Mouse (Mus musculus): ENCODE data around the gene Rabgap1l. TPM values are rescaled to one million over a fixed set of nuclear protein-coding genes. Genes with fewer than 3 reads are reported as not detected.
"Not testable (repeated sequence)": the region's sequence is repeated elsewhere in the genome, so short reads cannot be mapped to it uniquely, and the experiment has no call there.

Rabgap1l gene
- polyA plus RNA-seq, 1 experiment = 37.1 TPM

- Histone ChIP-seq H3K4me3 (ENCODE audit: low read depth, low read length) (no peak overlapping the region), H3K36me3 (ENCODE audit: control insufficient read depth, insufficient read depth, low read length, poor library complexity, severe bottlenecking) (no peaks in the 10 kb centered on the region), H3K4me1 (ENCODE audit: control insufficient read depth, insufficient read depth, low read length) (no peaks in the 10 kb centered on the region), H3K27ac (ENCODE audit: insufficient read depth, low read length) (no peak overlapping the region), H3K9ac (ENCODE audit: low read depth, poor library complexity, severe bottlenecking) (no peak overlapping the region), H3K27me3 (ENCODE audit: control insufficient read depth, insufficient read depth, low read length, poor library complexity, severe bottlenecking) (no peaks in the 10 kb centered on the region), H3K9me3 (replicated peaks; ENCODE audit: control insufficient read depth, insufficient read depth, low read length, poor library complexity, severe bottlenecking) (no peaks in the 10 kb centered on the region)
- TF ChIP-seq CTCF (IDR thresholded peaks at IDR 0.05; ENCODE audit: low read depth, low read length) = no peak
- no peak for TF ChIP-seq POLR2A (IDR thresholded peaks at IDR 0.05; ENCODE audit: insufficient read depth, low read length)
- TF ChIP-seq EP300 (IDR thresholded peaks at IDR 0.05; ENCODE audit: insufficient read depth, low read depth, low read length) = no peak
Measured at GRCm38 (mm10) chr1:160618201-160618600, 174.8 kb downstream of the Rabgap1l start.

DNA sequence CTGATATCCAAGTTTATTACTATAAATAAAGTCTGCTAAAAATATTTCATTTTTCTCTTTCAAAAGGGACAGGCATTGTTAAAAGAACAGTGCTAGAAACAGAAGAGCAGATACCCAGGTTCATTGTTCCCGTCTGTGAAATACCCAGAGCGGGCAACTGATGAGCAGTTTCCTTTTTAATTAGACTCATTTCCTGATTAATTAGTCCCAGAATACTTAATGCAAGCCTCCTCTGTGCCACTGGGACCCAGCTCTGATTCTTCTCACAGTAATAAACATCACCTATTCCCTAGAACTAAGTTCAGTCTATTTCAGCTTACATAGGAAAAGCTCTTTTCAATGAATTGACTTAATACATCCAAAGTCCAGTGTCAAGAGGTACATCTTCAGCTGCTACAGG, 186.6 kb downstream of the Rabgap1l start:
- H3K9me3 ChIP-seq (replicated peaks; ENCODE audit: control insufficient read depth, insufficient read depth, low read length, poor library complexity, severe bottlenecking) = no peaks in the 10 kb centered on the region
- no peaks in the 10 kb centered on the region for H3K4me1 ChIP-seq (ENCODE audit: control insufficient read depth, insufficient read depth, low read length)
- no peaks in the 10 kb centered on the region for H3K27me3 ChIP-seq (ENCODE audit: control insufficient read depth, insufficient read depth, low read length, poor library complexity, severe bottlenecking)
- TF ChIP-seq CTCF (IDR thresholded peaks at IDR 0.05; ENCODE audit: low read depth, low read length) (no peak), POLR2A (IDR thresholded peaks at IDR 0.05; ENCODE audit: insufficient read depth, low read length) (no peak), EP300 (IDR thresholded peaks at IDR 0.05; ENCODE audit: insufficient read depth, low read depth, low read length) (no peak)
- H3K36me3 ChIP-seq (ENCODE audit: control insufficient read depth, insufficient read depth, low read length, poor library complexity, severe bottlenecking) = no peaks in the 10 kb centered on the region
- H3K9ac ChIP-seq (ENCODE audit: low read depth, poor library complexity, severe bottlenecking) = no peak overlapping the region
- no peak overlapping the region for H3K4me3 ChIP-seq (ENCODE audit: low read depth, low read length)
- H3K27ac ChIP-seq (ENCODE audit: insufficient read depth, low read length) = no peak overlapping the region

- not testable (repeated sequence) for H3K27me3 ChIP-seq (ENCODE audit: control insufficient read depth, insufficient read depth, low read length, poor library complexity, severe bottlenecking); H3K9me3 ChIP-seq (replicated peaks; ENCODE audit: control insufficient read depth, insufficient read depth, low read length, poor library complexity, severe bottlenecking); H3K36me3 ChIP-seq (ENCODE audit: control insufficient read depth, insufficient read depth, low read length, poor library complexity, severe bottlenecking); H3K4me1 ChIP-seq (ENCODE audit: control insufficient read depth, insufficient read depth, low read length); H3K27ac ChIP-seq (ENCODE audit: insufficient read depth, low read length); H3K9ac ChIP-seq (ENCODE audit: low read depth, poor library complexity, severe bottlenecking); H3K4me3 ChIP-seq (ENCODE audit: low read depth, low read length)
Measured at GRCm38 (mm10) chr1:160603312-160603711, 189.7 kb downstream of the Rabgap1l start.

GRCm38 (mm10) chr1:160597369-160597768, 195.6 kb downstream of the Rabgap1l start:
- no peaks in the 10 kb centered on the region for H3K9me3 ChIP-seq (replicated peaks; ENCODE audit: control insufficient read depth, insufficient read depth, low read length, poor library complexity, severe bottlenecking)
- no peaks in the 10 kb centered on the region for H3K27me3 ChIP-seq (ENCODE audit: control insufficient read depth, insufficient read depth, low read length, poor library complexity, severe bottlenecking)
- H3K27ac ChIP-seq (ENCODE audit: insufficient read depth, low read length) = no peak overlapping the region
- no peak overlapping the region for H3K4me3 ChIP-seq (ENCODE audit: low read depth, low read length)
- no peaks in the 10 kb centered on the region for H3K36me3 ChIP-seq (ENCODE audit: control insufficient read depth, insufficient read depth, low read length, poor library complexity, severe bottlenecking)
- TF ChIP-seq CTCF (IDR thresholded peaks at IDR 0.05; ENCODE audit: low read depth, low read length) (no peak), EP300 (IDR thresholded peaks at IDR 0.05; ENCODE audit: insufficient read depth, low read depth, low read length) (no peak), POLR2A (IDR thresholded peaks at IDR 0.05; ENCODE audit: insufficient read depth, low read length) (no peak)
- no peaks in the 10 kb centered on the region for H3K4me1 ChIP-seq (ENCODE audit: control insufficient read depth, insufficient read depth, low read length)
- no peak overlapping the region for H3K9ac ChIP-seq (ENCODE audit: low read depth, poor library complexity, severe bottlenecking)

GRCm38 (mm10) chr1:160596948-160597270, 196.1 kb downstream of the Rabgap1l start:
- TF ChIP-seq CTCF (IDR thresholded peaks at IDR 0.05; ENCODE audit: low read depth, low read length) = no peak
- TF ChIP-seq POLR2A (IDR thresholded peaks at IDR 0.05; ENCODE audit: insufficient read depth, low read length) = no peak
- TF ChIP-seq EP300 (IDR thresholded peaks at IDR 0.05; ENCODE audit: insufficient read depth, low read depth, low read length) = no peak
- Histone ChIP-seq H3K4me1 (ENCODE audit: control insufficient read depth, insufficient read depth, low read length) (no peaks in the 10 kb centered on the region), H3K9ac (ENCODE audit: low read depth, poor library complexity, severe bottlenecking) (no peak overlapping the region), H3K9me3 (replicated peaks; ENCODE audit: control insufficient read depth, insufficient read depth, low read length, poor library complexity, severe bottlenecking) (no peaks in the 10 kb centered on the region), H3K27ac (ENCODE audit: insufficient read depth, low read length) (no peak overlapping the region), H3K4me3 (ENCODE audit: low read depth, low read length) (no peak overlapping the region), H3K36me3 (ENCODE audit: control insufficient read depth, insufficient read depth, low read length, poor library complexity, severe bottlenecking) (no peaks in the 10 kb centered on the region), H3K27me3 (ENCODE audit: control insufficient read depth, insufficient read depth, low read length, poor library complexity, severe bottlenecking) (no peaks in the 10 kb centered on the region)

DNA sequence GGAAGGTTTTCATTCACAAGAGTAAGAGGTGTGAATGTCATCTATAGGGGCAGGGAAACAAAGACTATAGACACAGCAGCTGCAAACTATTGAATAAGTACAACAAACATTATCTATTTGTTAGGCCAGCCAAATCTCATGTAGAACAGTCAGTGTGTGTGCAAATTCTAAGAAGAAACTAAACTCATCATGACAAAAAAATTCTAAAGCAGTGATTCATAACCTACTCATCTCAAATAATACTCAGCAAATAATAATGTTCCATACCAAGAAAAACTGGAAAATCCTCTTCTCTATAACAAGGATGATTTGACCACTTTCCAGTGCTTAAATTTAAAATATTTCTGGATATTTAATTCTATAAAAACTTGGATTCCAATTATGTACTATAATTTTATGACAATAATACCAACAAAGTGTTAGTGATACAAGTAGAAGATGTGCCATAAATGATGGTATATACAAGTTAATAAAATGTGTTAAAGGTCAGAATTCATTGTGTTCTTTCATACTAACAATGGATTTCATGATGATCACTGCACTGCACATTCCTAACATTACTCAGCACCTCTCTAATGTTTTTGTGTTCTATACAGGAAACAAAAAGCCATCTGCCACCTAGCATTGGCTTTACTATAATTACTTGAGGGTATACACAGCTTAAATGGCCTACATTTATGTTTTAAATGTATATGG, 196.6 kb downstream of the Rabgap1l start:
- H3K36me3 ChIP-seq (ENCODE audit: control insufficient read depth, insufficient read depth, low read length, poor library complexity, severe bottlenecking) = no peaks in the 10 kb centered on the region
- H3K9me3 ChIP-seq (replicated peaks; ENCODE audit: control insufficient read depth, insufficient read depth, low read length, poor library complexity, severe bottlenecking) = no peaks in the 10 kb centered on the region
- H3K9ac ChIP-seq (ENCODE audit: low read depth, poor library complexity, severe bottlenecking) = no peak overlapping the region
- H3K27me3 ChIP-seq (ENCODE audit: control insufficient read depth, insufficient read depth, low read length, poor library complexity, severe bottlenecking) = no peaks in the 10 kb centered on the region
- no peak for TF ChIP-seq EP300 (IDR thresholded peaks at IDR 0.05; ENCODE audit: insufficient read depth, low read depth, low read length)
- TF ChIP-seq POLR2A (IDR thresholded peaks at IDR 0.05; ENCODE audit: insufficient read depth, low read length) = no peak
- no peak for TF ChIP-seq CTCF (IDR thresholded peaks at IDR 0.05; ENCODE audit: low read depth, low read length)
- no peaks in the 10 kb centered on the region for H3K4me1 ChIP-seq (ENCODE audit: control insufficient read depth, insufficient read depth, low read length)
- H3K4me3 ChIP-seq (ENCODE audit: low read depth, low read length) = no peak overlapping the region
- H3K27ac ChIP-seq (ENCODE audit: insufficient read depth, low read length) = no peak overlapping the region
